Mouse (Mus musculus): ENCODE results near the gene Atp6v0e2.

DNA sequence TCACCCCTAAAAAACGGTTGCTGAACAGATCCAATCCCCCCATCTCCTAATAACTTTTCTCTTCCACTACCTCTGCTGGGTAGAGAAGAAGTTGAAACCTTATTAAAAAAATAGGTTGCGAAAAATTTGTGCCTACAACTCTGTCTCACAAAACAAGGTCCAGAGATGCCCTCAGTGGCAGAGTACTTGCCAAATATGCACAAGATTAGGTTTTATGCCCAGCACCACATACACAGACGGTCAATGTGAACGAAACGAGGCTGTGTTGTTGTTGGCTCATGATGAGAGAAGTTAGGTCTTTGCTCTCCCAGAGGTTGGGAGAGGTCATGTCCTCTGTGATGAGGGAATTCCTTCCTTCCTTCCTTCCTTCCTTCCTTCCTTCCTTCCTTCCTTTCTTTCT, 7.8 kb downstream of the Atp6v0e2 start:
- TF ChIP-seq CTCF (IDR thresholded peaks at IDR 0.05; ENCODE audit: borderline replicate concordance, control insufficient read depth, extremely low read depth, insufficient read depth, low read length, poor library complexity): no peak
- no peak for TF ChIP-seq POLR2A (IDR thresholded peaks at IDR 0.05; ENCODE audit: control insufficient read depth, extremely low read depth, insufficient read depth, low read length, poor library complexity)
